Mouse (Mus musculus): ENCODE measurements around the gene Cenpx. TPM values are rescaled to one million over a fixed set of nuclear protein-coding genes. Genes with fewer than 3 reads are reported as not detected.

The Cenpx gene
- polyA plus RNA-seq, 1 experiment from 2014 or later: 192 TPM

DNA sequence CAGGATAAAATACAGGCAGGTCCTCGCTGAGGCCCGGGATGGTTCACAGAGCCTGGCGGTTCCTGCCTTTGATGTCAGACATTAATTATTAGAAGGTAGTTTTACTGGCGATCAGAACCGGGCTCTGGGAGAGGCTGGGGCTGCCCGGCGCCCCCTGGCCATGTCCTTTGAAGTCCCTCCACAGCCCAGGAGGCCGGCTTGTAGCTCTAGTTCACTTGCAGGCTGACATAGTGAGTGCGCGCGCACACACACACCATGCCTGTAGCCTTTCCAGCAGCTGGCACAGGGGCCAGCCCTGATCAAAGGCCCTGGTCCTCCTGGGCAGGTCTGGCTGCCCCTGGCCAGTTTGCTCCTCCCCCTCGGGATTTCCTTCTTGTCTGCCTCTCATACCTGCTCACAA is 17.9 kb downstream of the Cenpx start:
- H3K36me3 ChIP-seq (ENCODE audit: control insufficient read depth, insufficient read depth, low read length): peaks cover 6% of the 10 kb centered on the region; the same call in 1 of the 2 replicates
- DNase-seq (ENCODE audit: low spot score) (no peak), ATAC-seq (replicated peaks; ENCODE audit: low FRiP score) (no peak)
- no peak overlapping the region for H3K4me3 ChIP-seq (ENCODE audit: low read depth, low read length)
- 64% methylated on average over 12 of the region's 12 CpGs for WGBS
- H3K4me2 ChIP-seq: no peak overlapping the region
- peaks cover 4% of the 10 kb centered on the region; the same call in 1 of the 2 replicates for H3K9me3 ChIP-seq (ENCODE audit: control insufficient read depth, low read length)
- H3K27me3 ChIP-seq (replicated peaks; ENCODE audit: control insufficient read depth, insufficient read depth, low read length): no peaks in the 10 kb centered on the region
- H3K9ac ChIP-seq (ENCODE audit: low read depth, low read length): no peak overlapping the region
- H3K27ac ChIP-seq (ENCODE audit: low read depth, low read length): no peak overlapping the region
- H3K4me1 ChIP-seq (replicated peaks; ENCODE audit: control insufficient read depth, insufficient read depth, low read length): 0 out of 2 replicates have a peak, but pooled peaks cover 3% of the 10 kb centered on the region

GRCm38 (mm10) chr11:120695184-120695583 is 18.4 kb downstream of the Cenpx start:
- DNase-seq (ENCODE audit: low spot score): no peak
- H3K4me2 ChIP-seq: no peak overlapping the region
- 0 out of 2 replicates have a peak, but pooled peaks cover 3% of the 10 kb centered on the region for H3K4me1 ChIP-seq (replicated peaks; ENCODE audit: control insufficient read depth, insufficient read depth, low read length)
- no peaks in the 10 kb centered on the region for H3K27me3 ChIP-seq (replicated peaks; ENCODE audit: control insufficient read depth, insufficient read depth, low read length)
- no peak overlapping the region for H3K27ac ChIP-seq (ENCODE audit: low read depth, low read length)
- ATAC-seq (replicated peaks; ENCODE audit: low FRiP score): no peak
- H3K4me3 ChIP-seq (ENCODE audit: low read depth, low read length): no peak overlapping the region
- no peak overlapping the region for H3K9ac ChIP-seq (ENCODE audit: low read depth, low read length)
- 54% methylated on average over 4 of the region's 4 CpGs for WGBS
- peaks cover 4% of the 10 kb centered on the region; the same call in 1 of the 2 replicates for H3K9me3 ChIP-seq (ENCODE audit: control insufficient read depth, low read length)
- H3K36me3 ChIP-seq (ENCODE audit: control insufficient read depth, insufficient read depth, low read length): peaks cover 6% of the 10 kb centered on the region; the same call in 1 of the 2 replicates

GRCm38 (mm10) chr11:120693461-120693860 is 20.1 kb downstream of the Cenpx start:
- Histone ChIP-seq H3K4me1 (replicated peaks; ENCODE audit: control insufficient read depth, insufficient read depth, low read length) (0 out of 2 replicates have a peak, but pooled peaks cover 3% of the 10 kb centered on the region), H3K36me3 (ENCODE audit: control insufficient read depth, insufficient read depth, low read length) (peaks cover 10% of the 10 kb centered on the region; the same call in 1 of the 2 replicates), H3K4me2 (no peak overlapping the region), H3K9ac (ENCODE audit: low read depth, low read length) (no peak overlapping the region), H3K27me3 (replicated peaks; ENCODE audit: control insufficient read depth, insufficient read depth, low read length) (no peaks in the 10 kb centered on the region), H3K4me3 (ENCODE audit: low read depth, low read length) (no peak overlapping the region), H3K9me3 (ENCODE audit: control insufficient read depth, low read length) (peaks cover 4% of the 10 kb centered on the region; the same call in 1 of the 2 replicates), H3K27ac (ENCODE audit: low read depth, low read length) (no peak overlapping the region)
- ATAC-seq (replicated peaks; ENCODE audit: low FRiP score) (no peak), DNase-seq (ENCODE audit: low spot score) (no peak)
- WGBS: 81% methylated on average over 3 of the region's 3 CpGs

DNA sequence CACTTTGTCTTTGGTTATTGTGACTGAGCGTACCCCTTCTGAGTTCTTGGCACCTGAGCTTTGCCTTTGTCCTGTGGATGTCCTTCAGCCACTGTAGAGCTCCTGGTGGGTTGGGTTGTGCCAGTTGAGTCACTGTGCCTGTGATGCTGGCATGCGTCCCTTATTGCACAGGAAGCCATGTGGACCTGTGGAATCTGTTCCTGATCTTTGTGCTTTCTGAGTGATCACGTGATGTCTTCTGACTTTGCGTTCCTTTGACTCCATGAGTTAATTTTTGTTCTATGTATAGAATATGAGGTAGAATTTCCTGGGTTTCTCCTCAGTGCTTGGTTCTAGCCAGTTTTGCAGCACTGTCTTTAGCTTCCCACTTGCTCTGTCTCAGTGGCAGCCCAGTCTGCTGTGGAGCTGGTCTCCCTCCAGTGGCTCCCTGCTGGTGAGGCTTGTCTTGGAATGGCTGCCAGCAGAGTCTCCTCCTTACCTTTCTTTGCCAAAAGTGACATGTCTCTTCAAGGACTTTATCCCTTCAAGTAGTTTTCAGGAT is 21.0 kb downstream of the Cenpx start:
- DNase-seq (ENCODE audit: low spot score) (no peak), ATAC-seq (replicated peaks; ENCODE audit: low FRiP score) (no peak)
- Histone ChIP-seq H3K4me1 (replicated peaks; ENCODE audit: control insufficient read depth, insufficient read depth, low read length) (0 out of 2 replicates have a peak, but pooled peaks cover 3% of the 10 kb centered on the region), H3K4me2 (no peak overlapping the region), H3K4me3 (ENCODE audit: low read depth, low read length) (no peak overlapping the region), H3K36me3 (ENCODE audit: control insufficient read depth, insufficient read depth, low read length) (peaks cover 10% of the 10 kb centered on the region; the same call in 1 of the 2 replicates), H3K27me3 (replicated peaks; ENCODE audit: control insufficient read depth, insufficient read depth, low read length) (no peaks in the 10 kb centered on the region), H3K9me3 (ENCODE audit: control insufficient read depth, low read length) (peaks cover 4% of the 10 kb centered on the region; the same call in 1 of the 2 replicates), H3K9ac (ENCODE audit: low read depth, low read length) (no peak overlapping the region), H3K27ac (ENCODE audit: low read depth, low read length) (no peak overlapping the region)
- WGBS: 89% methylated on average over 4 of the region's 4 CpGs

- Histone ChIP-seq H3K27me3 (replicated peaks; ENCODE audit: control insufficient read depth, insufficient read depth, low read length) (no peaks in the 10 kb centered on the region), H3K4me1 (replicated peaks; ENCODE audit: control insufficient read depth, insufficient read depth, low read length) (no peaks in the 10 kb centered on the region), H3K27ac (ENCODE audit: low read depth, low read length) (no peak overlapping the region), H3K36me3 (ENCODE audit: control insufficient read depth, insufficient read depth, low read length) (peaks cover 11% of the 10 kb centered on the region; the same call in 1 of the 2 replicates), H3K4me2 (no peak overlapping the region), H3K9me3 (ENCODE audit: control insufficient read depth, low read length) (no peaks in the 10 kb centered on the region), H3K4me3 (ENCODE audit: low read depth, low read length) (no peak overlapping the region), H3K9ac (ENCODE audit: low read depth, low read length) (no peak overlapping the region)
- ATAC-seq (replicated peaks; ENCODE audit: low FRiP score): no peak
- no peak for DNase-seq (ENCODE audit: low spot score)
- 66% methylated on average over 3 of the region's 3 CpGs for WGBS
Observed at GRCm38 (mm10) chr11:120689365-120689764, 24.2 kb downstream of the Cenpx start.

- Histone ChIP-seq H3K4me3 (ENCODE audit: low read depth, low read length) (no peak overlapping the region), H3K9ac (ENCODE audit: low read depth, low read length) (no peak overlapping the region), H3K9me3 (ENCODE audit: control insufficient read depth, low read length) (no peaks in the 10 kb centered on the region), H3K4me1 (replicated peaks; ENCODE audit: control insufficient read depth, insufficient read depth, low read length) (no peaks in the 10 kb centered on the region), H3K27ac (ENCODE audit: low read depth, low read length) (no peak overlapping the region), H3K4me2 (no peak overlapping the region), H3K27me3 (replicated peaks; ENCODE audit: control insufficient read depth, insufficient read depth, low read length) (no peaks in the 10 kb centered on the region), H3K36me3 (ENCODE audit: control insufficient read depth, insufficient read depth, low read length) (peaks cover 11% of the 10 kb centered on the region; the same call in 1 of the 2 replicates)
- DNase-seq (ENCODE audit: low spot score): no peak
- WGBS: 88% methylated on average over 20 of the region's 20 CpGs
- no peak for ATAC-seq (replicated peaks; ENCODE audit: low FRiP score)
Observed at GRCm38 (mm10) chr11:120686650-120687272, 26.8 kb downstream of the Cenpx start.

GRCm38 (mm10) chr11:120684660-120685059 is 28.9 kb downstream of the Cenpx start:
- Histone ChIP-seq H3K27me3 (replicated peaks; ENCODE audit: control insufficient read depth, insufficient read depth, low read length) (no peaks in the 10 kb centered on the region), H3K4me3 (ENCODE audit: low read depth, low read length) (no peak overlapping the region), H3K27ac (ENCODE audit: low read depth, low read length) (no peak overlapping the region), H3K36me3 (ENCODE audit: control insufficient read depth, insufficient read depth, low read length) (peaks cover 15% of the 10 kb centered on the region), H3K9ac (ENCODE audit: low read depth, low read length) (no peak overlapping the region), H3K9me3 (ENCODE audit: control insufficient read depth, low read length) (no peaks in the 10 kb centered on the region), H3K4me2 (no peak overlapping the region), H3K4me1 (replicated peaks; ENCODE audit: control insufficient read depth, insufficient read depth, low read length) (no peaks in the 10 kb centered on the region)
- ATAC-seq (replicated peaks; ENCODE audit: low FRiP score) (no peak), DNase-seq (ENCODE audit: low spot score) (no peak)
- WGBS: 90% methylated on average over 2 of the region's 2 CpGs

DNA sequence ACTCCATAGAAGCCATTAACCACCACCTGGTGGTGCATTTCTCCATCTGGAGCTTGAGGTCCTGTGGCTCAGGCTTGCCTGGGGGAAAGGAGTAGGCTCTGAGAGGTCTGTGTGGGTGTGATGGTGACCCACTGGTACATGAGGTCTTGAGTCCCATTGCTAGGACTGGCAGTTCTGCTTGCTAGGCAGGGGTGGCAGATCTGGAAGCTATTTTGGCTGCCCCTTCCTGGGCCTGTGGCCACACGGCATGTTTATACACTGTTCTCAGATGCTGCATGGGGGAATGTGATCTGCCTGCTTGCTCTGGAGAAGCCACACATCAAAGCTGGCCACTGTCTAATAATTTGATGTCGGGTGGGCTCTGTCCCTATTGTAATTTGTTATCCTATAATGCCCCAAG is 29.5 kb downstream of the Cenpx start:
- H3K9me3 ChIP-seq (ENCODE audit: control insufficient read depth, low read length): no peaks in the 10 kb centered on the region
- H3K4me2 ChIP-seq: no peak overlapping the region
- DNase-seq (ENCODE audit: low spot score) (no peak), ATAC-seq (replicated peaks; ENCODE audit: low FRiP score) (no peak)
- H3K27ac ChIP-seq (ENCODE audit: low read depth, low read length): no peak overlapping the region
- H3K9ac ChIP-seq (ENCODE audit: low read depth, low read length): no peak overlapping the region
- no peaks in the 10 kb centered on the region for H3K27me3 ChIP-seq (replicated peaks; ENCODE audit: control insufficient read depth, insufficient read depth, low read length)
- 86% methylated on average over 2 of the region's 2 CpGs for WGBS
- no peak overlapping the region for H3K4me3 ChIP-seq (ENCODE audit: low read depth, low read length)
- H3K36me3 ChIP-seq (ENCODE audit: control insufficient read depth, insufficient read depth, low read length): peaks cover 12% of the 10 kb centered on the region
- H3K4me1 ChIP-seq (replicated peaks; ENCODE audit: control insufficient read depth, insufficient read depth, low read length): no peaks in the 10 kb centered on the region

DNA sequence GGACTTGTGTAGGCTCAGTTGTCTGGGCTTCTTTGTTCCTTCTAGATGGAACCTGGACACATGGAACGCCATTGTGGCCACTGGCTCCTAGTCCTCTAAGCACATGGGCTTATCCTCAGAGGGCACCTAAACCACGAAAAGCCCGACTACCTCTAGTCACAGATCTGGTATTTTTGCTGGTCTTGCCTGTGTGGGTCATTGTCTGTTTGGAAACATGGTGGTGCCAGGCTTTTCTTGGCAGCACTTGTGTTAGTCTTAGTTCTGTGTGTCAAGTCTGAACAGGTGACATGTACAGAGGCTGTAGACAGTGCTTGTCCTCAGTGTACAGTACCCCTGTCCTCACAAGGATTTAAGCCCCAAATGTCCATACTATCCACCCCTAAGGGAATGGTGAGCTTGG is 30.0 kb downstream of the Cenpx start:
- DNase-seq (ENCODE audit: low spot score): no peak
- H3K4me2 ChIP-seq: no peak overlapping the region
- WGBS: 77% methylated on average over 3 of the region's 3 CpGs

More for the DNA sequence above, 30.0 kb downstream of the Cenpx start:
- Histone ChIP-seq H3K9me3 (ENCODE audit: control insufficient read depth, low read length) (no peaks in the 10 kb centered on the region), H3K4me3 (ENCODE audit: low read depth, low read length) (no peak overlapping the region), H3K27ac (ENCODE audit: low read depth, low read length) (no peak overlapping the region), H3K27me3 (replicated peaks; ENCODE audit: control insufficient read depth, insufficient read depth, low read length) (no peaks in the 10 kb centered on the region), H3K4me1 (replicated peaks; ENCODE audit: control insufficient read depth, insufficient read depth, low read length) (no peaks in the 10 kb centered on the region), H3K9ac (ENCODE audit: low read depth, low read length) (no peak overlapping the region), H3K36me3 (ENCODE audit: control insufficient read depth, insufficient read depth, low read length) (peaks cover 10% of the 10 kb centered on the region)
- no peak for ATAC-seq (replicated peaks; ENCODE audit: low FRiP score)

Measured in liver, embryonic 11.5 days (tissue).